Mouse (Mus musculus): ENCODE measurements at regions not wholly inside any gene's neighbourhood (a gene's known extent, or its start where the extent isn't known, plus 50 kb on each side); places are given as distances from the start of the nearest gene placed in this dataset.
A peak's percentile ranks its signal among the peaks of the same experiment; 100 is the strongest.
"Not testable (repeated sequence)": the region's sequence is repeated elsewhere in the genome, so short reads cannot be mapped to it uniquely, and the experiment has no call there.

DNA sequence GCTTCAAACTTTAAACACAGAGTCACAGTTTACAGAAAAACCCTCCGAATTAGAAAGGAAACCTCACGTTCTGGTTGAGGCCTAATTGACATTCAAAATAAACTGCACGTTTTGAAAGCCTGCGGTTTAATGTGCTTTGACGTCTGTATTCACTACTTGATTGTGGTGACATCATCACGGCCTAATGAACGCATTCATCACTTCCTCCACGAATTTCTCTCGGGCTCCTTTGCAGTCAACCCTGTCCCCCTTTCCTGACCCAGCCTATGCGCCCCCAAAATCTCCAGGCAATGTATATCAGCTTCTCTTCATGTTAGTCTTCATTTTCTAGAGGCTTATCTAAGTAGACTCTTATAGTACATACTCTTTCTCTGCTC is 71.6 kb upstream of the Slc1a3 start:
- DNase-seq (ENCODE audit: low spot score) (no peak), ATAC-seq (ENCODE audit: low FRiP score, low read depth) (no peak)
- Histone ChIP-seq H3K4me1 (ENCODE audit: control insufficient read depth, insufficient read depth, low read length) (no peaks in the 10 kb centered on the region), H3K27ac (replicated peaks; ENCODE audit: low read depth, low read length) (no peak overlapping the region), H3K4me3 (replicated peaks; ENCODE audit: low read length) (no peak overlapping the region), H3K27me3 (ENCODE audit: control insufficient read depth, insufficient read depth, low read length) (no peaks in the 10 kb centered on the region), H3K9ac (ENCODE audit: low read depth, low read length, severe bottlenecking) (no peak overlapping the region), H3K4me2 (replicated peaks; ENCODE audit: low read depth, low read length, severe bottlenecking) (no peak overlapping the region), H3K9me3 (ENCODE audit: control insufficient read depth, low read length) (no peaks in the 10 kb centered on the region), H3K36me3 (ENCODE audit: control insufficient read depth, insufficient read depth, low read length) (no peaks in the 10 kb centered on the region)
- no peak for TF ChIP-seq POLR2A (IDR thresholded peaks at IDR 0.05; ENCODE audit: borderline replicate concordance, extremely low read depth, insufficient read depth, insufficient read length)
- 82% methylated on average over 10 of the region's 10 CpGs for WGBS

DNA sequence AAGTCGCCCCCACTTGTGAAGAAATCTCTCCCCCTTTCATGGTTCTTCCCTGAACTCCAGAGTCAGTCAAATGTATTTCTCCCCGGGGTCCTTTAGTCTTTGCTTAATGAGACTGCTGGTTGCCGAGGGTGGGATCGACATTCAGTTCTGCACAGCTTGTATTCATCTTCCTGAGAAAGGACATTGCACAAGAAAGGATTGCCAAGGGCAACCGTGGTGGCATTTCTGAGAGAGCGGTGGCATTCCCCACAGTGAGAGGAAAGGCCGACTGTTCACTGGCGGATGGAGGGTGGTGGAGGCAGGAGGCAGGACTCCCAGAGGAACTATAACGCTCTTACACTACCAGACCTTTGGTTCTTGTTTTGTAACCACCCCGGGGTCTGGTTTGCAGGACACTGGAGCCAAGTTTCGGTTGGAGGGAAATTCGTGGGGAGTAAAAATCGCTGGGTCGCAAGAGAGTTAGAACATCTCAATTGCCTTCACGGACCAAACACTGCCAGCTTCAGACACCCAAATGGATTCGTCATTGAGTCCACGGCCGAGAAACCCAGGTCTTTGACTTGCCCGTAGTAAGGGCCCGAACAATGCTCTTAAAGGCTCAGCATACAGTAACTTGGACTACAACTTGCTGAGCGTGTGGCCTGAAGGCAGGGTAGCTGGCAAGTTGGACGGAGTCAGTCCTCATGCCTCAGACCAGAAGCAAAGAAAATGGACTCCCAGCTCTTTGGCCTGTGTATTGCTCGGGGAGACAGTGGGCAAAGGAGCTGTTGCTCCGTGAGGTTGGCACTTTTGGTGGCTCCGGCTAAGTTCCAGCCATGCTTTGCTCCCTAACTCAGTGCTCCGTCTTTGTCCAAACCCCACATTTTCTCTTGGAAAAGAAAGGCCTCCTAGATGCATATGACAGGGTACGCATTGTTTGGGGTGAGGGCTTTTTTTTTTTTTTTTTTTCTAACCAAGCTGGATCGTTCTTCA is 70.9 kb upstream of the Slc1a3 start:
- Histone ChIP-seq H3K27me3 (ENCODE audit: control insufficient read depth, insufficient read depth, low read length) (no peaks in the 10 kb centered on the region), H3K4me3 (replicated peaks; ENCODE audit: low read length) (no peak overlapping the region), H3K36me3 (ENCODE audit: control insufficient read depth, insufficient read depth, low read length) (no peaks in the 10 kb centered on the region), H3K27ac (replicated peaks; ENCODE audit: low read depth, low read length) (no peak overlapping the region), H3K4me2 (replicated peaks; ENCODE audit: low read depth, low read length, severe bottlenecking) (no peak overlapping the region), H3K9me3 (ENCODE audit: control insufficient read depth, low read length) (no peaks in the 10 kb centered on the region), H3K4me1 (ENCODE audit: control insufficient read depth, insufficient read depth, low read length) (no peaks in the 10 kb centered on the region), H3K9ac (ENCODE audit: low read depth, low read length, severe bottlenecking) (no peak overlapping the region)
- no peak for ATAC-seq (ENCODE audit: low FRiP score, low read depth)
- no peak for DNase-seq (ENCODE audit: low spot score)
- no peak for TF ChIP-seq POLR2A (IDR thresholded peaks at IDR 0.05; ENCODE audit: borderline replicate concordance, extremely low read depth, insufficient read depth, insufficient read length)
- 88% methylated on average over 28 of the region's 28 CpGs for WGBS

DNA sequence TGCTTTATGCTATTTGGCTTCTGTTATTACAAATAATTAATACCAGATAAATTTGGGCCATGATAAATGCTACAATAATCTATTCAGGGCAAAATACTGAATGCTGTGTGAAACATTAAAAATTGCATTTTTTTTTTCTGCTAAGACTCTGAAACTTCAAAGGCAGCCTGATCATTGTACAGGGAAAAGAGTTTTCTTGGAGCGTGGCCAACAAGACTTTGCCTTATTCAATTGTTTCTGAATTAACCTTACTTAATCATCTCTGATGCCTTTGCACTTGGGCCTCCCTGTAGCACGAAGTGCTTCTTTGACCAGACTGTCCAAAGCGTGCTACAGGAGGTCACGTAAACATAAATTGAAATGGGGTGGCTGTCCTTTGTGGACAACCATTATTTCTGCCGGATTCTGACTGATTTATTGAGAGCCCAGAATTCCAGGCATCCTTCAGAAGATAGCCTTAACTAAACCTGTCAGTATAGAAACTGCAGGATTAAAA is 69.9 kb upstream of the Slc1a3 start:
- 64% methylated on average over 5 of the region's 5 CpGs for WGBS
- H3K9ac ChIP-seq (ENCODE audit: low read depth, low read length, severe bottlenecking): no peak overlapping the region
- no peaks in the 10 kb centered on the region for H3K36me3 ChIP-seq (ENCODE audit: control insufficient read depth, insufficient read depth, low read length)
- no peak overlapping the region for H3K4me2 ChIP-seq (replicated peaks; ENCODE audit: low read depth, low read length, severe bottlenecking)
- ATAC-seq (ENCODE audit: low FRiP score, low read depth): no peak
- no peak overlapping the region for H3K27ac ChIP-seq (replicated peaks; ENCODE audit: low read depth, low read length)
- no peak for TF ChIP-seq POLR2A (IDR thresholded peaks at IDR 0.05; ENCODE audit: borderline replicate concordance, extremely low read depth, insufficient read depth, insufficient read length)
- H3K4me1 ChIP-seq (ENCODE audit: control insufficient read depth, insufficient read depth, low read length): no peaks in the 10 kb centered on the region
- H3K9me3 ChIP-seq (ENCODE audit: control insufficient read depth, low read length): no peaks in the 10 kb centered on the region
- no peak overlapping the region for H3K4me3 ChIP-seq (replicated peaks; ENCODE audit: low read length)
- H3K27me3 ChIP-seq (ENCODE audit: control insufficient read depth, insufficient read depth, low read length): no peaks in the 10 kb centered on the region
- DNase-seq (ENCODE audit: low spot score): peak; percentile 45

DNA sequence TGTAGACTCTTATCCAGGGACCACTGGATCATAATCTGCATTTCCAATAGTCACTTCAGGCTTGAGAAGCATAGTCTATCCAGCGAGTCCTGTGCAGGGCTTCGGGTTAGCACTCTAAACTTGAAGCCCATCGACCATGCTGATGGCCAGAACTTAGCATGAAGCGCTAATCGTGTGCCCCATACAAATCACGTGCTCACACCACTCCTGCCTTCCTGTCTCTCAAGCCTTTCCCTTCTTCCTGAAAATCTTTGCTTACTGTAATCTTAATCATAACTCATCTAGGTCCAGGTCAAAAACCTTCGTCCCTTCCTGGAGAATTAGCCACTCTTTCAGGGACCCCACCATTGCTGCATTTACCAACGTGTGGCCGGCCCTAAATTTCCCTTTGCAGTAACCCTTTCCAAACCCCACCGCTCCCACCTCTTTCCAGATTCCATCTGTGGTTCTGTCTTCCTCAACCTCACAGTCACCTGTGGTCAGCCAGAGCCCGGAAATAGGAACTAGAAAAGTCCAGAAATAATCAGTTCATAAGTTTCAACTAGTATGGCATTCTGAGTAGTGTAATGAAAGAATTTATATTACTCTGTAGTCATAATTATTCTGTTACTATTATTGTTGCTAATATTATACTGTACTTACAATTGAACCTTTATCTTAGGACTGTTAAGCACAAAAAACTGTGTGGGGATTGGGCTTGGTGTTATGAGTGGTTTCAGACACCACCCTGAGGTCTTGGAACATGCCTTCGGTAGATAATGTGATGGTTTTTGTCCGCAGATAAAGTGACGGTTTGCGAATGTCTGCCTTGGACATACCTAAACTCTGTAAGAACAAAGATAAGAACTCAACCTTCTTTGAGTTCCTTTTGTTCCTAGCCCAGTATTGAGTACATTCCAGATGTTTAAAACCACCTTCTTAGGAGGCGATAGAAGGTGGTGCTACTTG is 57.3 kb upstream of the Slc1a3 start:
- TF ChIP-seq POLR2A (IDR thresholded peaks at IDR 0.05; ENCODE audit: borderline replicate concordance, extremely low read depth, insufficient read depth, insufficient read length): no peak
- Histone ChIP-seq H3K4me2 (replicated peaks; ENCODE audit: low read depth, low read length, severe bottlenecking) (no peak overlapping the region), H3K36me3 (ENCODE audit: control insufficient read depth, insufficient read depth, low read length) (no peaks in the 10 kb centered on the region), H3K4me1 (ENCODE audit: control insufficient read depth, insufficient read depth, low read length) (no peaks in the 10 kb centered on the region), H3K27me3 (ENCODE audit: control insufficient read depth, insufficient read depth, low read length) (no peaks in the 10 kb centered on the region), H3K4me3 (replicated peaks; ENCODE audit: low read length) (no peak overlapping the region), H3K9ac (ENCODE audit: low read depth, low read length, severe bottlenecking) (no peak overlapping the region), H3K9me3 (ENCODE audit: control insufficient read depth, low read length) (no peaks in the 10 kb centered on the region), H3K27ac (replicated peaks; ENCODE audit: low read depth, low read length) (no peak overlapping the region)
- DNase-seq (ENCODE audit: low spot score): no peak
- WGBS: 87% methylated on average over 16 of the region's 16 CpGs
- no peak for ATAC-seq (ENCODE audit: low FRiP score, low read depth)

DNA sequence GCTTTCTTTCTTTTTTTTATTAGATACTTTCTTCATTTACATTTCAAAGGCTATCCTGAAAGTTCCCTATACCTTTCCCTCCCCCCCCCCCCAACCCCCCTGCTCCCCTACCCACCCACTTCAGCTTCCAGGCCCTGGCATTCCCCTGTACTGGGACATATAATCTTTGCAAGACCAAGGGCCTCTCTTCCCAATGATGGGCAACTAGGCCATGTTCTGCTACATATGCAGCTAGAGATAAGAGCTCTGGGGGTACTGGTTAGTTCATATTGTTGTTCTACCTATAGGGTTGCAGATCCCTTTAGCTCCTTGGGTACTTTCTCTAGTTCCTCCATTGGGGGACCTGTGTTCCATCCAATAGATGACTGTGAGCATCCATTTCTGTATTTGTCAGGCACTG is 55.6 kb upstream of the Slc1a3 start:
- H3K9me3 ChIP-seq (ENCODE audit: control insufficient read depth, low read length); H3K4me2 ChIP-seq (replicated peaks; ENCODE audit: low read depth, low read length, severe bottlenecking); H3K27me3 ChIP-seq (ENCODE audit: control insufficient read depth, insufficient read depth, low read length); H3K4me1 ChIP-seq (ENCODE audit: control insufficient read depth, insufficient read depth, low read length); ATAC-seq (ENCODE audit: low FRiP score, low read depth); H3K9ac ChIP-seq (ENCODE audit: low read depth, low read length, severe bottlenecking); H3K4me3 ChIP-seq (replicated peaks; ENCODE audit: low read length); DNase-seq (ENCODE audit: low spot score); H3K27ac ChIP-seq (replicated peaks; ENCODE audit: low read depth, low read length); H3K36me3 ChIP-seq (ENCODE audit: control insufficient read depth, insufficient read depth, low read length): not testable (repeated sequence)
